Mouse (Mus musculus) kidney, embryonic 15.5 days (tissue): ENCODE measurements around the gene Gm11116. TPM values are rescaled to one million over a fixed set of nuclear protein-coding genes. Genes with fewer than 3 reads are reported as not detected.
"Not testable (repeated sequence)": the region's sequence is repeated elsewhere in the genome, so short reads cannot be mapped to it uniquely, and the experiment has no call there.

Experiments used
- ATAC-seq: fragments of 200-750 bp; cut with Nextera tagmentation; replicated peaks from 2 replicates; pipeline ENCODE4 v1.8.0; 2017; ENCODE audit warnings: moderate TSS enrichment; ENCODE audit not compliant: low FRiP score
- H3K27ac ChIP-seq: fragments of 300-500 bp; sonication (generic); 2 replicates; pipeline ENCODE4 v1.5.1; 2015; ENCODE audit warnings: mild to moderate bottlenecking, inconsistent platforms
- H3K27me3 ChIP-seq: fragments of 300-500 bp; sonication (generic); 2 replicates; pipeline ENCODE4 v1.6.1; 2015; ENCODE audit warnings: inconsistent platforms
- H3K36me3 ChIP-seq: fragments of 300-500 bp; sonication (generic); 2 replicates; pipeline ENCODE4 v1.6.1; 2015; ENCODE audit warnings: inconsistent platforms
- H3K4me1 ChIP-seq: fragments of 300-500 bp; sonication (generic); 2 replicates; pipeline ENCODE4 v1.6.1; 2015; ENCODE audit warnings: inconsistent platforms
- H3K4me2 ChIP-seq: fragments of 300-500 bp; sonication (generic); 2 replicates; pipeline ENCODE4 v1.6.1; 2015; ENCODE audit warnings: moderate library complexity, mild to moderate bottlenecking, inconsistent platforms
- H3K4me3 ChIP-seq: fragments of 300-500 bp; sonication (generic); replicated peaks from 2 replicates; pipeline ENCODE4 v1.5.1; 2015; ENCODE audit warnings: mild to moderate bottlenecking, inconsistent platforms
- H3K9ac ChIP-seq: fragments of 300-500 bp; sonication (generic); 2 replicates; pipeline ENCODE4 v1.6.1; 2015; ENCODE audit warnings: mild to moderate bottlenecking, inconsistent platforms
- H3K9me3 ChIP-seq: fragments of 300-500 bp; sonication (generic); replicated peaks from 2 replicates; pipeline ENCODE4 v1.6.1; 2016; ENCODE audit warnings: inconsistent platforms
- WGBS: fragments of 180-500 bp; shearing (Covaris S2); methylation state at CpG from one replicate; pipeline ENCODE4 v1.1.7; 2015; ENCODE audit warnings: mixed read lengths; 5-methylcytosine and 5-hydroxymethylcytosine counted together
- polyA plus RNA-seq: library from polyadenylated mRNA; unstranded; fragments of >200 nt; fragmentation: Nextera tagmentation; extraction: Ambion mirVana; gene quantifications from 2 replicates; pipeline ENCODE4 v1.2.1, GENCODE M21; 2015

The Gm11116 gene
- polyA plus RNA-seq, result not detected in 2 replicates

GRCm38 (mm10) chr5:88111430-88111829 is at the start of gene Gm11116:
Gene Gm11116, minus strand, starts transcription at chr5:88111530.
- no peak within 1 kb of the TSS for H3K9ac ChIP-seq
- no peaks in the 10 kb centered on the region for H3K27me3 ChIP-seq
- no peaks in the 10 kb centered on the region for H3K4me1 ChIP-seq
- WGBS, result 83% methylated on average over 1 of the region's 1 CpGs
- H3K9me3 ChIP-seq, result no peaks in the 10 kb centered on the region
- H3K4me3 ChIP-seq, result no peak within 1 kb of the TSS
- no peak within 1 kb of the TSS for H3K4me2 ChIP-seq
- H3K36me3 ChIP-seq, result no peaks in the 10 kb centered on the region
- ATAC-seq, result no peak
- H3K27ac ChIP-seq, result no peak within 1 kb of the TSS

- Histone ChIP-seq H3K9ac (no peak within 1 kb of the TSS), H3K4me3 (no peak within 1 kb of the TSS), H3K9me3 (no peaks in the 10 kb centered on the region), H3K27ac (no peak within 1 kb of the TSS), H3K4me2 (no peak within 1 kb of the TSS), H3K4me1 (no peaks in the 10 kb centered on the region), H3K27me3 (no peaks in the 10 kb centered on the region), H3K36me3 (no peaks in the 10 kb centered on the region)
- no peak for ATAC-seq
Observed at GRCm38 (mm10) chr5:88153999-88154398, 42.7 kb upstream of the Gm11116 start, which contains the start of gene Gm11115. Gene Gm11115, minus strand, starts transcription at chr5:88154099.

- H3K27me3 ChIP-seq, ATAC-seq, H3K4me2 ChIP-seq, H3K9me3 ChIP-seq, H3K4me3 ChIP-seq, H3K36me3 ChIP-seq, H3K9ac ChIP-seq, H3K4me1 ChIP-seq, H3K27ac ChIP-seq: not testable (repeated sequence)
Observed at GRCm38 (mm10) chr5:88086256-88086655, 25.1 kb downstream of the Gm11116 start, which contains the start of gene Smr2. Gene Smr2, plus strand, starts transcription at chr5:88086556.

Other genes with a start within 250 kb of the Gm11116 start
- not detected in 2 replicates for gene Odam, start 226.5 kb downstream of the Gm11116 start, polyA plus RNA-seq
- gene Csn3, start 186.0 kb downstream of the Gm11116 start, polyA plus RNA-seq, result 0.42 and 0.67 TPM in 2 replicates
- not detected in 2 replicates for gene 2310003L06Rik, start 142.1 kb downstream of the Gm11116 start, polyA plus RNA-seq
- gene Gm28434, start 142.0 kb downstream of the Gm11116 start, polyA plus RNA-seq, result not detected in 2 replicates
- gene Cabs1, start 132.1 kb downstream of the Gm11116 start, polyA plus RNA-seq, result not detected in 2 replicates
- not detected in 2 replicates for gene Smr3a, start 109.0 kb downstream of the Gm11116 start, polyA plus RNA-seq
- gene Smr2, start 25.0 kb downstream of the Gm11116 start, polyA plus RNA-seq, result not detected in 2 replicates
- not detected in 2 replicates for gene Gm11115, start 42.6 kb upstream of the Gm11116 start, polyA plus RNA-seq
- gene Gm7714, start 157.4 kb upstream of the Gm11116 start, polyA plus RNA-seq, result not detected in 2 replicates
- not detected in 2 replicates for gene Prol1, start 205.8 kb upstream of the Gm11116 start, polyA plus RNA-seq